Mouse (Mus musculus) embryonic facial prominence, embryonic 14.5 days (tissue): ENCODE measurements around the gene Mcee. TPM values are rescaled to one million over a fixed set of nuclear protein-coding genes. Genes with fewer than 3 reads are reported as not detected.
A peak's percentile ranks its signal among the peaks of the same experiment; 100 is the strongest.

Experiments used
- ATAC-seq: fragments of 200-750 bp; cut with Nextera tagmentation; 2 replicates; pipeline ENCODE4 v1.8.0; 2017; ENCODE audit warnings: low read depth, moderate number of reproducible peaks, moderate TSS enrichment
- DNase-seq: peaks from one replicate; pipeline ENCODE4 v3.0.0-alpha.2; 2015; ENCODE audit warnings: low spot score
- H3K27ac ChIP-seq: fragments of 300-500 bp; sonication (generic); replicated peaks from 2 replicates; pipeline ENCODE4 v1.5.1; 2014; ENCODE audit warnings: low read depth, mild to moderate bottlenecking, low read length, moderate library complexity
- H3K27me3 ChIP-seq: fragments of 300-500 bp; sonication (generic); replicated peaks from 2 replicates; pipeline ENCODE4 v1.6.1; 2014; ENCODE audit warnings: low read length; ENCODE audit not compliant: control insufficient read depth, insufficient read depth
- H3K36me3 ChIP-seq: fragments of 300-500 bp; sonication (generic); 2 replicates; pipeline ENCODE4 v1.6.1; 2014; ENCODE audit warnings: low read length, mixed read lengths; ENCODE audit not compliant: control insufficient read depth, insufficient read depth
- H3K4me1 ChIP-seq: fragments of 300-500 bp; sonication (generic); 2 replicates; pipeline ENCODE4 v1.6.1; 2014; ENCODE audit warnings: antibody characterized with exemption, low read length; ENCODE audit not compliant: control insufficient read depth, insufficient read depth
- H3K4me2 ChIP-seq: fragments of 300-500 bp; sonication (generic); 2 replicates; pipeline ENCODE4 v1.6.1; 2014; ENCODE audit warnings: low read depth, mild to moderate bottlenecking, low read length, moderate library complexity, mixed read lengths
- H3K4me3 ChIP-seq: fragments of 300-500 bp; sonication (generic); 2 replicates; pipeline ENCODE4 v1.5.1; 2014; ENCODE audit warnings: low read depth, mild to moderate bottlenecking, low read length
- H3K9ac ChIP-seq: fragments of 300-500 bp; sonication (generic); 2 replicates; pipeline ENCODE4 v1.6.1; 2014; ENCODE audit warnings: low read depth, mild to moderate bottlenecking, low read length, moderate library complexity, mixed read lengths
- H3K9me3 ChIP-seq: fragments of 300-500 bp; sonication (generic); 2 replicates; pipeline ENCODE4 v1.6.1; 2016; ENCODE audit warnings: low read length; ENCODE audit not compliant: control insufficient read depth
- WGBS: fragments of 180-500 bp; shearing (Covaris S2); extraction: QIAGEN DNeasy Blood & Tissue Kit; methylation state at CpG from one replicate; pipeline ENCODE4 v1.1.7; 2014; 5-methylcytosine and 5-hydroxymethylcytosine counted together
- polyA plus RNA-seq: library from polyadenylated mRNA; unstranded; fragments of >200 nt; fragmentation: Nextera tagmentation; extraction: Ambion mirVana; gene quantifications from 2 replicates; pipeline ENCODE4 v1.2.1, GENCODE M21; 2014

Mcee gene
- polyA plus RNA-seq, 1 experiment from 2014 or later: 74.1 TPM

- H3K4me2 ChIP-seq: no peak overlapping the region
- no peaks in the 10 kb centered on the region for H3K9me3 ChIP-seq
- H3K27ac ChIP-seq: peak overlapping the region; percentile 67
- H3K4me3 ChIP-seq: no peak overlapping the region
- peaks cover 75% of the 10 kb centered on the region for H3K36me3 ChIP-seq
- H3K4me1 ChIP-seq: no peaks in the 10 kb centered on the region
- WGBS: 62% methylated on average over 20 of the region's 20 CpGs
- H3K27me3 ChIP-seq: no peaks in the 10 kb centered on the region
- ATAC-seq (peak; percentile 79), DNase-seq (no peak)
- H3K9ac ChIP-seq: no peak overlapping the region
These were observed 32.3 kb upstream of the Mcee start for GRCm38 (mm10) chr7:64359943-64360585.

- WGBS: 41% methylated on average over 3 of the region's 3 CpGs
These were observed 31.8 kb upstream of the Mcee start for GRCm38 (mm10) chr7:64360586-64360945.

DNA sequence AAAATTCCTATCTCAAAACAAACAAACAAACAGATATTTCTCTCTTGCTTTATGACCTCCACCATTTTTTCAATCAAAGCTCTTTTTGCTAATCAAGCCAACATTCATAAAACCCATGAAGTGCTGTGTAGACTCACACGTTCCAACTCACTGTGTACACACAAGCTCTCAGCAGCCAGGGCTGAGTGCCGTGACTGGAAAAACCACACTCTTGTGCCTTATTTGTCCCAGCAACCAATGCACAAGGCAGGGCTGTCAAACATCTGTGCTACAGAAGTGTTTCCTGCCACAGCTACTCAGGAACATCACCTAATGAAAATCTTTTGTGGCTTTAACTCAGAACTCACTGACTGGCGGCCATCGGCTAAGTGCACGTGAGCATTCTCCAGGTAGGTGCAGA is 26.5 kb upstream of the Mcee start:
- no peaks in the 10 kb centered on the region for H3K4me1 ChIP-seq
- H3K4me3 ChIP-seq: no peak overlapping the region
- WGBS: 92% methylated on average over 5 of the region's 5 CpGs
- H3K4me2 ChIP-seq: no peak overlapping the region
- ATAC-seq (no peak), DNase-seq (no peak)
- H3K36me3 ChIP-seq: peaks cover 82% of the 10 kb centered on the region
- H3K9ac ChIP-seq: no peak overlapping the region
- no peak overlapping the region for H3K27ac ChIP-seq
- H3K9me3 ChIP-seq: no peaks in the 10 kb centered on the region
- H3K27me3 ChIP-seq: no peaks in the 10 kb centered on the region

More at GRCm38 (mm10) chr7:64360586-64360945, 31.8 kb upstream of the Mcee start:
- no peaks in the 10 kb centered on the region for H3K27me3 ChIP-seq
- DNase-seq: peak; percentile 47
- H3K36me3 ChIP-seq: peaks cover 77% of the 10 kb centered on the region
- no peaks in the 10 kb centered on the region for H3K9me3 ChIP-seq
- no peaks in the 10 kb centered on the region for H3K4me1 ChIP-seq
- peak overlapping the region; percentile 67 for H3K27ac ChIP-seq
- ATAC-seq: peak; percentile 85
- no peak overlapping the region for H3K4me3 ChIP-seq
- no peak overlapping the region for H3K9ac ChIP-seq
- no peak overlapping the region for H3K4me2 ChIP-seq

GRCm38 (mm10) chr7:64369841-64370240 is 22.6 kb upstream of the Mcee start:
- no peak for ATAC-seq
- H3K27ac ChIP-seq: no peak overlapping the region
- 0 out of 2 replicates have a peak, but pooled peaks cover 7% of the 10 kb centered on the region for H3K4me1 ChIP-seq
- no peaks in the 10 kb centered on the region for H3K9me3 ChIP-seq
- H3K36me3 ChIP-seq: peaks cover 51% of the 10 kb centered on the region
- H3K4me2 ChIP-seq: no peak overlapping the region
- 85% methylated on average over 6 of the region's 6 CpGs for WGBS
- no peak overlapping the region for H3K4me3 ChIP-seq
- DNase-seq: no peak
- no peak overlapping the region for H3K9ac ChIP-seq
- no peaks in the 10 kb centered on the region for H3K27me3 ChIP-seq

GRCm38 (mm10) chr7:64371940-64372878 is 20.2 kb upstream of the Mcee start:
- DNase-seq: no peak
- Histone ChIP-seq H3K4me1 (0 out of 2 replicates have a peak, but pooled peaks cover 7% of the 10 kb centered on the region), H3K27ac (no peak overlapping the region), H3K9me3 (no peaks in the 10 kb centered on the region), H3K36me3 (peaks cover 51% of the 10 kb centered on the region), H3K9ac (no peak overlapping the region), H3K4me2 (no peak overlapping the region), H3K27me3 (no peaks in the 10 kb centered on the region), H3K4me3 (no peak overlapping the region)
- 94% methylated on average over 23 of the region's 23 CpGs for WGBS
- ATAC-seq: no peak

DNA sequence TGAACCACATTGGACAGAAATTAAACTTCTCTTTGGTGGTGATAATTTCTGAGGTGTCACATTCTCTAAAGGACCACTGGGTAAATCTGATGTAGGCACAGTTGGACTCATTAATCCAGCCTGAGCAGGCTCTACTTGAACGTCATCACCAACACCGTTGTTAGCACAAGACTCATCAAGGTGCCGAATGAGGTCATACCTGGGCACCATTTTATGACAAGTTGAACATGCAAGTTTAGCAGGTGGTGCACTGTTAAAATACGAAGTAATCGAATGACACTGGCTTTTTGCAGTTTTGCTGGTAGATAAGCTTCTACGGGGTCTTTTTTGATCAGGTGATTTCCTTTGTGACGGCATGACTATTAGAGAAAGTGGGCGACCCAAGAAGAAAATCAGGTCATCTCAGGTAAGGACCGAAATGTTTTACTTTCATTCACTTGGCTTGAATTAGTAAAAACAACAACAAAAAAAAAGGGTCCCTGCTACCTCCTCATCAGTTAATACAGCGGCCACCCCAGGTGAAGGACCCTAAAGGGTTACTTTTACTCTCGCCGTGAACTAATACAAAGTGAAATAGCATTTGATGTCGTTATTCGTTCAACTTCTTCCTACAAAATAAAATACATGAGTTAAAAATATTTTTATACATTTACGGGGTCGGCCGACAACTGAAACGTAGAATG is 19.1 kb upstream of the Mcee start:
- Histone ChIP-seq H3K36me3 (peaks cover 54% of the 10 kb centered on the region), H3K9me3 (no peaks in the 10 kb centered on the region), H3K27ac (peak overlapping the region; percentile 94), H3K27me3 (no peaks in the 10 kb centered on the region), H3K4me3 (peak overlapping the region; percentile 61), H3K9ac (peak overlapping the region; percentile 79), H3K4me2 (peak overlapping the region; percentile 76), H3K4me1 (0 out of 2 replicates have a peak, but pooled peaks cover 7% of the 10 kb centered on the region)
- DNase-seq (peak; percentile 24), ATAC-seq (no peak)
- 11% methylated on average over 18 of the region's 18 CpGs for WGBS

- H3K36me3 ChIP-seq: peaks cover 54% of the 10 kb centered on the region
- WGBS: 3% methylated on average over 27 of the region's 27 CpGs
- peak; percentile 93 for DNase-seq
These were observed 18.4 kb upstream of the Mcee start, which contains the start of gene Fan1 for GRCm38 (mm10) chr7:64373830-64374562. Gene Fan1, minus strand, starts transcription at chr7:64374095.

DNA sequence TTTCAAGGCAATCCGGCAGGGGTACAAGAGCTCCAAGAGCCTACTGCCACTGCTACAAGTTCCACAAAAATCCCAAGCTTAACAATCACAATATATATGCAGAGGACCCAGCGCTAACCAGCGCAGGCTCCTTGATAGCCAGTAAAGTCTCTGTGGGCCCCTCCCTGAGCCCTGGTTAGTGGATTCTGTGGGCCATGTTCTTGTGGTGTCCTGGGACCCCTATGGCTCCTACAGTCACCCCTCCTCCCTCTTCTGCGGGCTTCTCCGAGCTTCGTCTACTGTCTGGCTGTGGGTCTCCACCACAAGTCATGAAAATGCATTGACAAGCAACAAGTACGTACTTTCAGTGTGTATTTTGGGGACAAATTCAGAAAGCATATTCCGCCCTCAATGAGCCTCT is 928 bp upstream of the Mcee start:
- Histone ChIP-seq H3K4me2 (peak overlapping the region; percentile 94), H3K9ac (peak overlapping the region; percentile 81), H3K9me3 (no peaks in the 10 kb centered on the region), H3K4me3 (peak overlapping the region; percentile 82), H3K27ac (peak overlapping the region; percentile 78; the same call in 1 of the 2 replicates), H3K4me1 (0 out of 2 replicates have a peak, but pooled peaks cover 4% of the 10 kb centered on the region), H3K36me3 (peaks cover 33% of the 10 kb centered on the region), H3K27me3 (no peaks in the 10 kb centered on the region)
- DNase-seq: no peak
- ATAC-seq: no peak
- 4% methylated on average over 8 of the region's 8 CpGs for WGBS

More at GRCm38 (mm10) chr7:64373830-64374562, 18.4 kb upstream of the Mcee start, which contains the start of gene Fan1:
- Histone ChIP-seq H3K27ac (peak within 1 kb of the TSS; percentile 94), H3K4me3 (peak within 1 kb of the TSS; percentile 61), H3K9me3 (no peaks in the 10 kb centered on the region), H3K4me1 (0 out of 2 replicates have a peak, but pooled peaks cover 7% of the 10 kb centered on the region), H3K4me2 (peak within 1 kb of the TSS; percentile 76), H3K9ac (peak within 1 kb of the TSS; percentile 79), H3K27me3 (no peaks in the 10 kb centered on the region)
- ATAC-seq: peak; percentile 97
